Mouse (Mus musculus) cerebral cortex, adult 2 months (tissue): ENCODE results near the gene Vps13d.

Source experiments
- WGBS: fragments of 180-500 bp; shearing (Covaris S2); methylation state at CpG from one replicate; pipeline ENCODE4 v1.1.7; 2018; 5-methylcytosine and 5-hydroxymethylcytosine counted together

Vps13d gene

DNA sequence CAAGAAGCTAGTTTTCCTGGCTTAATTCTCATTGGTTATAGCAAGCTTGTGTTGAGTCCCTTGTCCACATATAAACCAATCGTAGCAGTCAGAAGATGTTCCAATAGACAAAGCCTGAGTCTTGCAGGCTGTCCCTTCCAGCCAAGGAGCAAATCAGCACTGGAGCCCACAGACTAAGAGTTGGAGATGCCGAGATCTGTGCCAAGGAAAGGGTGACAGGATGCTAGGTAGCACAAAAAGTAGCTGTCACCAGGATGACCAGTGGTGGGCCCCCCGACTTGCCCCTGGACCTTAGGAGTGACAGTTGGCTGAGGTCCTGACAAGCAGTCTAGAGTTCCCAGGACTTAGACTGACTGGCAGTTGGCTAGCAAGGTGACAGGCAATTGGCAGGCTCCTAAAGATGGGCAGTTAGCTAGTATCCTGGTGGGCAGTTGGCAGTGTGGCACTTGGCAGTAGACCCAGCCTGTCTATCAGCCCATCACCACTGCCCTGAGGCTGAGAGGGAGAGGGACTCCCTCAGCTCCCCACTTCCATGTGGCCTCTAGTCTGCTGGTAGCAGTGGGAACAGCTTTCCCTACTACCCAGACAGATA, 258.1 kb downstream of the Vps13d start:
- WGBS, result 69% methylated on average over 3 of the region's 3 CpGs

DNA sequence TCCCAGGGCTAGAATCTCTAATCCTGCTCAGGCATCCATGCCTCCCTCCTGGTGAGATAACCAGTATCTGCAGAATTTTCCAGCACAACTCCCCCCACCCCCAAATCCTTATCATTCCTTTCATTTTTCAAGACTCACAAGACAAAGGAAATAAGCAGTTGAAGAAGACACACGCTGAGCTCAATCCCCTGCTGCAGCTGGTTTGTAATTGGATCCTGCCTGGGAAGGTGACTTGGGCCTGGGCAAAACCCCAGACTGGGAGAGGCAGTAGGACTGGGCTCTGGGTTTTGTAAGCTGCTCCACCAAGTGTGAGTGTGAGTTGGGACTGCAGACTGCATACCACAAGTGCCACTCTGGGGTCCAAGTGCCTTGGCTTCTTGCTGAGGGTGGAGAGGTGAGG, 260.3 kb downstream of the Vps13d start:
- WGBS, result 73% methylated on average over 1 of the region's 1 CpGs

DNA sequence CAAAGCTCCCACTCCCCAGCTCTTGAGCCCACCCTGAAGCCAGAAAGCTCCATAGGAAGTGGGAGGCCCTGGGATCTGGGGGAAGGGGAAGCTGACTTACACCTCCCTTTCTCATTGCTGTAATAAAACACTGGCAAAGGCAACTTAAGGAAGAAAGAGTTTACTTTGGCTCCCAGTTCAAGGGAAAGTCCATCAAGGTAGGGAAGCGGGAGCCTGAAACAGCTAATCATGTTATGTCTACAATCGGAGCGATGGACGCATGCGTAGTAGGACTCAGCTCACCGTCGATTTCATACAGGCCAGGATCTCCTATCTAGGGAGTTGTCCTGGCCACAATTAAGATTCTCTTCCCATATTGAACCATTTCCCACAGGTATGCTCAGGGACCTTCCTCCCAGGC, 263.6 kb downstream of the Vps13d start:
- WGBS, result 91% methylated on average over 7 of the region's 7 CpGs

DNA sequence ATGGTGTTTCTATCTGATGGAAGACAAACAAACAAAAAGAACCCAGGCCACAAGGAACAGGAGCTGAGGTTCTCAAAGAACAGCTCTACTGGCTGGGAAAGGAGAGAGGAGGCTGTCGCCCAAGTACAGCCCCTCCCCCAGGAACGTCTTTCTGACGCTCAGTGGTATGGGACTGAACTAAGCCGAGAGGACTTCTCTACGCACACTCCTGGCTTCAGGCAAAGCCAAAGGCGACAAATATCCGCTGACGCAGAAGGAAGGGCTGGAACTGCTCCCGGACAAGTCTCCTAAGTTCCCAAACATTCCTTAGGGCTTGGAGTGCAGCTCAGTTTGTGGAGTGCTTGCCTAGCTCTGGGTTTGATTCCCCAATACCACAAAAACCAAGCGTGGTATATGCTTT, 264.4 kb downstream of the Vps13d start:
- 26% methylated on average over 10 of the region's 10 CpGs for WGBS

DNA sequence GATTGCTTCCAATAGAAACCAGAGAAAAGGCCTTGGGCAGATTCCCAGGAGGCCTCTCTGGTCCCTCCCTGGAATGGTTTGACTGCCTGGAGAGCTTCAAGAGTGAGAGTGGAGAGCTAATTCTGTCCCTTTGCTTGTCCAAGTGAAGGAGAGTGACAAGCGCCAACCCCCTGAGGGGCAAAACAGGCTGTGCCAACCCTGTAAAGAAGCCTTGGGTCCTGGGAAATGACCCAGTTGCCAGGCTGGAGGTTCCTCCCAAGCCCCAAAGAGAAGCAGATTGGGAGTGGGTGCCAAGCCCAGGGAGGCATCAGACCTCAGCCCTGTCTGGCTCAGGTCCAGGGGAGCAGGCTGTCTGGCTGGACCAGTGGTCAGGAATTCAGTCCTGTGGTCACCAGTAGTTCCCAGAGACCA, 265.0 kb downstream of the Vps13d start:
- 63% methylated on average over 1 of the region's 1 CpGs for WGBS

DNA sequence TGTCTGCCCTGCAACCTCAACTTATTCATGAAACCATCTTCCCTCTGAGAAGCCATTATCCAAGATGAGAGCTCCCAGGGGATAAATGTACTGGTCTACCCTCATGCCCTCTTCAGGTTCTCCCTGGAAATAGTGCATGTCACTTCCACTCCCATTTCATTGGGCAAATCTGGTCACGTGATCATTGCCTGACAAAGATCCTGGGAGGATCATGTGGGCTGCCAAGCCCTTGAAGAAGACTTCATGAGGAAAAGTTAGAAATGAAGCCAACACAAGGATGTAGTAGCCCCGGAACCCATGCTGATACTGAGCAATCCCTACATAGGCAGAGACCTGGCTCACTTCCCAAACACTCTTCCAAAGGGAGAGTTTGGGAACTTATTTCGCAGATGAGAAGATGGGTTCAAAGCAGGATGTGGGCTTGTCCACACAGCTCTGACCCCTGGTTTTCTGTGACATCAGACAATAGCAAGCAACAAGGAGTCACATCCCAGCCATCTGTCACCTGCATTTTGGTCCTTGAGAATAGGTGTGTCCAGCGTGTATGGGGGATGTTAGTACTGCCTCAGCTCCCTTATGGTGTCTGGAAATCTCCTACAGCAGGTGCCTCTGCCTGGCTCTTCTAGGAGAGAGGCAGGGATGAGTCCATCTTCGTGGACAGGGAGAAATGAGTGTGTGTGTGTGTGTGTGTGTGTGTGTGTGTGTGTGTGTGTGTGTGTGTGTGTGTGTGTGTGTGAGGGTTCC, 265.9 kb downstream of the Vps13d start:
- 86% methylated on average over 5 of the region's 5 CpGs for WGBS
